Mouse (Mus musculus): ENCODE results near the gene Pamr1. TPM values are rescaled to one million over a fixed set of nuclear protein-coding genes. Genes with fewer than 3 reads are reported as not detected.

The Pamr1 gene
- polyA plus RNA-seq, 1 experiment from 2014 or later = 2.9 TPM

DNA sequence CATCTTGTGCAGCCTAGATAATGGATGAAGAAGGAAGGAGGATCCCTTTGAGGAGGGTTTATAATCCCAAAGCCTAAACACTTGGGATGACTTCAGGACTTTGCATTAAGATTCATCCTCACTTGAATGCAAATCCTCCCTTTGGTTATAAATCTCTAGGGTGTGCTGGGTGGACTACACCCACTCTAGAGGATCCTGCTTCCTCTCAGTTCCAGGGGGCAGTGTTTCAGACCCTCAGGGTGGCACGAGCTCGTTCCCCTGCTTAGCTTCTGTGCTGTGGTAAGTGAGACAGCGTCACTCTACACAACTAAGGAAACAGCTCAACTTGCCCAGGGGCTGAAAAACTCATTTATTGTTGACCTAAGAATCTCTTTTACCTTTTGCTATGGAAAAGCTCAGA lies 1.8 kb downstream of the Pamr1 start:
- H3K27ac ChIP-seq = no peak overlapping the region
- no peak overlapping the region for H3K9ac ChIP-seq (replicated peaks)
- no peak overlapping the region for H3K4me2 ChIP-seq (replicated peaks)
- no peak overlapping the region for H3K4me3 ChIP-seq (replicated peaks)
- no peaks in the 10 kb centered on the region for H3K36me3 ChIP-seq
- no peaks in the 10 kb centered on the region for H3K9me3 ChIP-seq
- H3K4me1 ChIP-seq (replicated peaks) = peaks cover 15% of the 10 kb centered on the region
- H3K27me3 ChIP-seq = peaks cover 14% of the 10 kb centered on the region
- ATAC-seq = no peak
- 65% methylated on average over 3 of the region's 3 CpGs for WGBS

DNA sequence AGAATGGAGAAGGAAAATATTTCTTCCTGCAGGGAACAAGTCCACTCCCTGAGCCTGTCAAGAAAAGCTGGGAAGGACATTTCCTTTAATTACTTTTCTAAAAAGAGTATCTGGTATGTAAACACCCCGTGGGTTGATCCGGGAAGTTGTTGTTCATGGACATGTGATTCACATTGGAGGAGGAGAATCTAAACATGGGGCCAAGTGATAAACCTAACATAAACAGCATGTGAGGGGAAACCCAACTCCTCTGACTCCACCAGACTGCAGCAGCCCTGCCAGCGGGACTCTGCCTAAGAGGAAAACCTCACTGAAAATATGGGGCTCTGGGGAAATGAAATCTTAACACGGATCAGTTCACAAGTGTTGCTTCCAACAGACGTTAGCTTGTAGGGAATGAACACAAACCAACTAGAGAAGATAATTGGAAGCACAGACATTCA lies 2.3 kb downstream of the Pamr1 start:
- ATAC-seq = no peak
- H3K36me3 ChIP-seq = no peaks in the 10 kb centered on the region
- no peak overlapping the region for H3K4me2 ChIP-seq (replicated peaks)
- peaks cover 14% of the 10 kb centered on the region for H3K27me3 ChIP-seq
- H3K4me1 ChIP-seq (replicated peaks) = peaks cover 15% of the 10 kb centered on the region
- 67% methylated on average over 5 of the region's 5 CpGs for WGBS
- H3K9me3 ChIP-seq = no peaks in the 10 kb centered on the region
- no peak overlapping the region for H3K9ac ChIP-seq (replicated peaks)
- no peak overlapping the region for H3K4me3 ChIP-seq (replicated peaks)
- no peak overlapping the region for H3K27ac ChIP-seq

- Histone ChIP-seq H3K9ac (replicated peaks) (no peak overlapping the region), H3K4me1 (replicated peaks) (no peaks in the 10 kb centered on the region), H3K36me3 (no peaks in the 10 kb centered on the region), H3K9me3 (no peaks in the 10 kb centered on the region), H3K27me3 (no peaks in the 10 kb centered on the region), H3K4me3 (replicated peaks) (no peak overlapping the region), H3K4me2 (replicated peaks) (no peak overlapping the region), H3K27ac (no peak overlapping the region)
- WGBS = 90% methylated on average over 4 of the region's 4 CpGs
- ATAC-seq = no peak
These were observed 7.3 kb downstream of the Pamr1 start for GRCm38 (mm10) chr2:102557085-102557484.

DNA sequence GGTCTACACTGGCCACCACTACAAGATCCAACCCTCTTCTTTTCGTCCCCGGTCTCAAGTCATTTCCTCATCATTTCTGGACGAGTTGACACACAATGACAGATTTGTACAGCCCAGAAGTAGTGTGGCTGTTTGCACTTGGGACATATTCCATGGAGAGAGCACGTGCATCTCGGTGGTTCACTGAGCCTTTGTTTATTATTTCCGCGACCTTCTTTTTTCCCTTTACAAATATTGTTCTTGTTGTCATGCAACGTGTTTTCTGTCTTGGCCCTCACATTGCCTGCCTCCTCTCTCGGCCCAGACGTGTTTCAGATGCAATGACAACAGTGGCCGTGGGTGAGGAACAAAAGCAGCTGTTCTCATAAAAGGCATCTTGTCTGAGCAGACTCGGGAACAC lies 9.2 kb downstream of the Pamr1 start:
- H3K36me3 ChIP-seq = no peaks in the 10 kb centered on the region
- H3K4me1 ChIP-seq (replicated peaks) = no peaks in the 10 kb centered on the region
- no peak overlapping the region for H3K4me2 ChIP-seq (replicated peaks)
- ATAC-seq = no peak
- WGBS = 79% methylated on average over 12 of the region's 12 CpGs
- no peak overlapping the region for H3K4me3 ChIP-seq (replicated peaks)
- no peaks in the 10 kb centered on the region for H3K9me3 ChIP-seq
- H3K27ac ChIP-seq = no peak overlapping the region
- no peak overlapping the region for H3K9ac ChIP-seq (replicated peaks)
- H3K27me3 ChIP-seq = no peaks in the 10 kb centered on the region

DNA sequence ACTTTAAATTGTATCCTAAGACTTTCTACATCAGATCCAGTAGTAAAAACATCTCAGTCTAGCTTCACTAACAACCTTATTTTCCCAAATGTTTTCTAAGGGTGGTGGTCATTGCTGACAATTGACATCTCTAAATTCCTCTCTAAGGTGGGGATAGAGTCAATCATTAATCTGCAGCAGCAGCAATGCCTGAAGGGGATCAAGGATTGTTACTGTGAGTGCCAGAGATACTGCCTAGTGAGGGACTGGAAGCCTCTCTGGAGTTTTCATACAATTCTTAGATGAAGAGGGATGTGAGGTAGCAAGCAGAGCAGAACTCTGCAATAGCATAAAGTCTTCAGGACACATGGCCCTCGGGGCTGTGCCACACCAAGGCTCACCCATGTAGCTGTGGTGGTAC lies 14.0 kb downstream of the Pamr1 start:
- no peak overlapping the region for H3K9ac ChIP-seq (replicated peaks)
- no peak overlapping the region for H3K4me3 ChIP-seq (replicated peaks)
- no peaks in the 10 kb centered on the region for H3K9me3 ChIP-seq
- H3K27ac ChIP-seq = no peak overlapping the region
- H3K27me3 ChIP-seq = no peaks in the 10 kb centered on the region
- H3K4me2 ChIP-seq (replicated peaks) = no peak overlapping the region
- WGBS = 84% methylated on average over 1 of the region's 1 CpGs
- H3K4me1 ChIP-seq (replicated peaks) = no peaks in the 10 kb centered on the region
- ATAC-seq = no peak
- no peaks in the 10 kb centered on the region for H3K36me3 ChIP-seq

DNA sequence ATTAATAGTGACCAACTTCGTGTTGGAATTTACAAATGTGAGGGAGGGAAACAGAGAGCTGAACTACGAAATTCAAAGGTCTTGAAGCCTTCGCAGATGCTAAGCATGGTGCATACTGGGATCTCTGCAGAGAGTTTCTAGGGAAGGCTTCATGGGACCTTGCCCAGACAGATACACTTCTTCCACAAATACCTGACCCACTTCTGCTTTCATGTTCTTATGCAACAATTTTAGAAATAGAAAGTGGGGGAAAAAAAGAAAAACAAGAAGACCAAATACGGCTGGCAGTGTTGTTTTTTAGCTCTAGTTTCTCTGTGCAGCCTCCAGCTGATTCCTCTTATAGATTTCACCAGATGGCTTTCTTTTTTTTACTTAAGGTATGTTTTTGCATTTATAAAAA lies 29.4 kb downstream of the Pamr1 start:
- H3K27ac ChIP-seq = no peak overlapping the region
- H3K36me3 ChIP-seq = no peaks in the 10 kb centered on the region
- 82% methylated on average over 4 of the region's 4 CpGs for WGBS
- H3K9ac ChIP-seq (replicated peaks) = no peak overlapping the region
- H3K4me3 ChIP-seq (replicated peaks) = no peak overlapping the region
- H3K27me3 ChIP-seq = no peaks in the 10 kb centered on the region
- H3K9me3 ChIP-seq = no peaks in the 10 kb centered on the region
- H3K4me1 ChIP-seq (replicated peaks) = no peaks in the 10 kb centered on the region
- H3K4me2 ChIP-seq (replicated peaks) = no peak overlapping the region
- ATAC-seq = no peak

DNA sequence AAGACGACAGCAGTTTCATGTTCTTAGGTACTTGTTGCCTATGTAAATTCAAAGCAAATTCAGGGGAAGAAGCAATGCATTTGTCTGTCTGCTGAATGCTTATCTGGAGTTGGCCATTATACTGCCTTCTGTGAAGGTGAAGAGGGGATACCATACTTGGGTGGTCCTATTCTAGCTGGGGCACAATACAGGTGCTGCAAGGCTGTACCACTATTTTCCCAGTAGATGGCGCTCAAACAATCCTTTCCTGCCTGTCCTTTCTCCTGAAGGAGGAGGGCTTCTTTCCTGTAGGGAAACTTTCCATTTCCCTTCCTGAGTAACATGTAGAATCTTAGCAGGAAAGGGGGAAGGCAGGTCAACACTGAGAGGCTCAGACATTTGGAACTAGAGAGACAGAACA lies 40.2 kb downstream of the Pamr1 start:
- H3K4me3 ChIP-seq (replicated peaks) = no peak overlapping the region
- H3K27ac ChIP-seq = no peak overlapping the region
- H3K9ac ChIP-seq (replicated peaks) = no peak overlapping the region
- no peaks in the 10 kb centered on the region for H3K27me3 ChIP-seq
- ATAC-seq = peak; percentile 81
- H3K9me3 ChIP-seq = no peaks in the 10 kb centered on the region
- WGBS = 43% methylated on average over 2 of the region's 2 CpGs
- no peak overlapping the region for H3K4me2 ChIP-seq (replicated peaks)
- no peaks in the 10 kb centered on the region for H3K4me1 ChIP-seq (replicated peaks)
- no peaks in the 10 kb centered on the region for H3K36me3 ChIP-seq

DNA sequence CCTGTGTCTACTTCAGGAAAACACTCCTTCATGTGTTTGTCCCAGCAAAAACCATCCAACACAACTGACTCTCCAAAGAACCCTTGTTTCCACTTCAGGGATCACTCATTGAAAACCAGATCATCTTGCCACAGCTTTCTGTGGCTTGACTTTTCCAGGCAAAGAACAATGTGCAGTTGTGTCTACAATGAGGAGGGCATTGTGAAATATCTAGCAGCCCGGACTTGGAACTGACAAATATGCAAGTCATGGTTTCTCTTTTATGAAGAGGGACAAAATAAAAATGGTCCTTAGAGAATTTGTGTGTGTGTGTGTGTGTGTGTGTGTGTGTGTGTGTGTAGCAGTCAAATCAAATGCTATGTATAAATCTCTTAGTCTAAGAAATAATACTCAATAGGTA lies 44.7 kb downstream of the Pamr1 start:
- ATAC-seq = no peak
- H3K36me3 ChIP-seq = no peaks in the 10 kb centered on the region
- no peaks in the 10 kb centered on the region for H3K9me3 ChIP-seq
- peaks cover 9% of the 10 kb centered on the region for H3K4me1 ChIP-seq (replicated peaks)
- no peak overlapping the region for H3K4me2 ChIP-seq (replicated peaks)
- no peaks in the 10 kb centered on the region for H3K27me3 ChIP-seq
- no peak overlapping the region for H3K4me3 ChIP-seq (replicated peaks)
- no peak overlapping the region for H3K9ac ChIP-seq (replicated peaks)
- 60% methylated on average over 1 of the region's 1 CpGs for WGBS
- no peak overlapping the region for H3K27ac ChIP-seq

DNA sequence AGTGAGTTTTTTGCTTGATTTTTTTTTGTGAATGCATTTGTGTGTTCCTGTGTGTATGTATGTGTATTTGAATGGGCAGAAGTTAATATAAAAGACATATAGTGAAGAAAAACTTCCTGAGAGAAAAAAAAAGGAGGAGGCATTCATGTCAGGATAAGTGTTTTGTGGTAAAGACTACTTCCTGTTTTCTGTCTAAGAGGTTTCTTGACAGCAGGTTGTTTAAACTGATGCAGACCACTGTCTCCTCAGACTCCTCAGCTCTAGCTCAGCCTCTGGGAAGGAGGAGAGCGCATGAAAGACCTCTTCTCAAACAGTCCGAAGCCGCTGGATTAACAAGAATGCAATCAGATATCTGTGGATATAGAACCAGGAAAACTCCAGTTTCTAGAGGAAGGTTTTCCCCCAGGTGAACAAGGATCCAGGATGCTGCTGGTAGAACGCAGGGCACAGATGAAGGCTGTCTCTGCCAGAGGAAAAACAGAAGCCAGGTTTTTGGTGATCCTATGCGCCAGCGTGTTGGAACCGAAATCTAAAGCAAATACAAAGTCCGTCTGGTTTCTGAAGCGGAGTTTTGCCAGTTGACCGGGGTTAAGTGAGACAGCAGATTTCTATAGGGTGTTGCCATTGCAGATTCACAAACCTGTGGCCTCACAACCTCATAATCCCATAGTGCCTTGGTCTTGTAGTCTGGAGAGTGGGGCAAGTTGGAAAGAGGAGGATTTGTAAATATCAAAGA lies 45.8 kb downstream of the Pamr1 start:
- Histone ChIP-seq H3K4me2 (replicated peaks) (no peak overlapping the region), H3K9ac (replicated peaks) (no peak overlapping the region), H3K9me3 (no peaks in the 10 kb centered on the region), H3K27ac (no peak overlapping the region), H3K36me3 (no peaks in the 10 kb centered on the region), H3K4me1 (replicated peaks) (peaks cover 12% of the 10 kb centered on the region), H3K27me3 (no peaks in the 10 kb centered on the region), H3K4me3 (replicated peaks) (no peak overlapping the region)
- 95% methylated on average over 10 of the region's 10 CpGs for WGBS
- no peak for ATAC-seq

GRCm38 (mm10) chr2:102598911-102599721 lies 49.3 kb downstream of the Pamr1 start:
- H3K4me2 ChIP-seq (replicated peaks) = no peak overlapping the region
- H3K4me3 ChIP-seq (replicated peaks) = no peak overlapping the region
- H3K9ac ChIP-seq (replicated peaks) = peak overlapping the region; percentile 36
- H3K27me3 ChIP-seq = no peaks in the 10 kb centered on the region
- peaks cover 12% of the 10 kb centered on the region for H3K4me1 ChIP-seq (replicated peaks)
- WGBS = 41% methylated on average over 2 of the region's 2 CpGs
- no peaks in the 10 kb centered on the region for H3K9me3 ChIP-seq
- H3K27ac ChIP-seq = no peak overlapping the region
- ATAC-seq = peak; percentile 72
- H3K36me3 ChIP-seq = no peaks in the 10 kb centered on the region

- no peak overlapping the region for H3K9ac ChIP-seq (replicated peaks)
- no peaks in the 10 kb centered on the region for H3K27me3 ChIP-seq
- H3K4me3 ChIP-seq (replicated peaks) = no peak overlapping the region
- H3K4me2 ChIP-seq (replicated peaks) = no peak overlapping the region
- H3K9me3 ChIP-seq = no peaks in the 10 kb centered on the region
- H3K4me1 ChIP-seq (replicated peaks) = peaks cover 12% of the 10 kb centered on the region
- no peaks in the 10 kb centered on the region for H3K36me3 ChIP-seq
- no peak overlapping the region for H3K27ac ChIP-seq
- no peak for ATAC-seq
- 87% methylated on average over 4 of the region's 4 CpGs for WGBS
These were observed 50.7 kb downstream of the Pamr1 start for GRCm38 (mm10) chr2:102600516-102600915.

DNA sequence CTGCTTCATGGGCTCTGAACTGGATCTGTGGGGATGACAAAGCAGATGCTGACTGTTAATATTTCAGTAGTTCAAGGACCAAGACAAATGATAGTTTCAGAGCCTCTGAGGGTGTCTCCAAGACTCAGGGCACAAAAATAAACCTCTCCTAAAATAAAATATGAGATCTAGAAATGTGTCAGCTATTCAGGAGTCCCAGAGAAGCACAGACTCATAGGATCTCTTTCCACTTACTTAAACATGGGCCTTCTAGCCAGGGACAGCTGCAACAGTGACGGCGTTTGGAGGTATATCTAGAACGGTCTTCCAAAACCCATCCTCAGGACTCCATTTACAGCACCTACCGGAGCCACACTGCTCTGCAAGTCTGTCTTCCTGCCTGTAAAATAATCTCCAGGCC lies 60.7 kb downstream of the Pamr1 start:
- Histone ChIP-seq H3K4me1 (replicated peaks) (no peaks in the 10 kb centered on the region), H3K4me2 (replicated peaks) (no peak overlapping the region), H3K4me3 (replicated peaks) (no peak overlapping the region), H3K27me3 (no peaks in the 10 kb centered on the region), H3K9me3 (no peaks in the 10 kb centered on the region), H3K36me3 (no peaks in the 10 kb centered on the region), H3K27ac (no peak overlapping the region), H3K9ac (replicated peaks) (no peak overlapping the region)
- 93% methylated on average over 4 of the region's 4 CpGs for WGBS
- no peak for ATAC-seq

All from midbrain, embryonic 13.5 days (tissue).